Mouse (Mus musculus) MN1 (cell line): ENCODE data around the gene Erc2.

ENCODE experiments used
- DNase-seq: peaks from one replicate; pipeline ENCODE4 v3.0.0-alpha.2; 2016; ENCODE audit warnings: low spot score

Gene Erc2

DNA sequence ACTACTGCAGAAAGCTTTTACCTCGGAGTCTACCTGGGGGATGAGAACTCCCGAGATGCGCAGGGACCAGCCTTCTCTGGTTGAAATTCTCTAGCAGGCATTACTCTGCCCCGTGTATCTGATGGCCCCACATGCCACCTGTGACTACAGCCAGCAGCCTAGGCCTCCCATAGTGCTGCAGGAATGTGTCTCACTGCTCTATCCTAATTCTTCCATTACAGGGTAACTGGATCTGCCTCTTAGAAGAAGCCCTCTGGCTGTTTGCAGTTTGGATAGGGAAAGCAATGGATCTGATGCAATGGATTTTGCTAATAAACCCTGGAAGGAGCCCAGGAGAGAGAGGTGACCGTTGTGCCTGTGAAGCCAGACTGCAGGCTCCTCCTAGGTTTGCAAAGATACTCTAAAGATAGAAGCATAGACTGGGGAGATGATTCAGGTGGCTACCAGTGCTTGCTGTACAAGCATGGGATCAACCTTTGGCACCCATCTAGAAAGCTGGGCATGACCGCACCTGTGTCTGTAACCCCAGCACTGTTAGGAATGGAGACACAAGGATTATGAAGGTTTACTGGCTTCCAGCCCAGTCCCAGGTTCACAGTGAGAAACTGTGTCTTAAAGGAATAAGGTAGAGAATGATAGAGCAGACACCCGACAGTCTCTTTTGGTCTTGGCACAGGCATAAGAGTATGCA is 821.2 kb downstream of the Erc2 start:
- DNase-seq, result no peak

GRCm38 (mm10) chr14:28445737-28446136 is 823.5 kb downstream of the Erc2 start:
- no peak for DNase-seq

- no peak for DNase-seq
Measured at GRCm38 (mm10) chr14:28451771-28452170, 829.5 kb downstream of the Erc2 start.

GRCm38 (mm10) chr14:28456372-28457076 is 834.3 kb downstream of the Erc2 start:
- peak; percentile 57 for DNase-seq

GRCm38 (mm10) chr14:28457428-28457827 is 835.2 kb downstream of the Erc2 start:
- no peak for DNase-seq

- DNase-seq, result no peak
Measured at GRCm38 (mm10) chr14:28467956-28468355, 845.7 kb downstream of the Erc2 start.

DNA sequence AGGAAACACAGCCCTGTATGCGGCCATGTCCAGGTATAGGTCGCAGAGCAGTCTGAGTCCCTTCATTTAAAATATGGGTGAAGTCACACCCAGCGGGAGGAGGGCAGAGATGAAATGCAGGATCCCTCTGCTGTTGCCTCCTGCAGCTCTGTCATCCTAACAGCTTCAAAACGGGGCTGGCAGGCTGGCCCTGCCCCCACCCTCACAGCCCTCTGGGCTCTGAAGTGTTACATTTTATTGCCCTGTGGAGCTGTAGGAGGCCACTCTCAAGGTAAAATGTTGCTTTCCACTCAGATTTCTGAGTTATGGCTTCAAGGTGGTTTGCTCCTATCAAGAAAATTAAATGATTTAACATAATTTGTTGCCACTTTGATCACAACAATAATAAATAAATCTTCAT is 847.5 kb downstream of the Erc2 start:
- no peak for DNase-seq

GRCm38 (mm10) chr14:28470212-28470611 is 848.0 kb downstream of the Erc2 start:
- DNase-seq, result no peak

GRCm38 (mm10) chr14:28475012-28475411 is 852.8 kb downstream of the Erc2 start:
- DNase-seq, result no peak

- no peak for DNase-seq
Measured at GRCm38 (mm10) chr14:28475421-28475820, 853.2 kb downstream of the Erc2 start.

DNA sequence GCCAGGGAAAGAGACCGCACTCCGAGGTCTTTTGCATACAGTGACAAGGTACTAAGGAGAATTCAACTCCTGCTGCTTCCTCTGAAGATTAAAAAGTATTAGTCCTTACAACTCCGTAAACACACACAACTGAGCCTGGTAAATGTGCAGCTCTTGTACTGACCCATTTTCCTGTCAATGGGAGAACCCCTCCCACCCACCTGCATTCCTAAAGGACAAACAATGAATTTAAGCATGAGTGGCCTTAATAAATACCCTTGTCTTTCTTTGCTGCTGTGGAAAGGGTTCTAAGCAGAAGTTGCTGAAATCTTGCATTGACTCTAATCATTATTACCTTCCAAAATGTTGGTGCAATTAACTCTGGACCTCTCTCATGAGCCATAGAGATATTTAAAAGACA is 854.5 kb downstream of the Erc2 start:
- DNase-seq, result no peak

DNA sequence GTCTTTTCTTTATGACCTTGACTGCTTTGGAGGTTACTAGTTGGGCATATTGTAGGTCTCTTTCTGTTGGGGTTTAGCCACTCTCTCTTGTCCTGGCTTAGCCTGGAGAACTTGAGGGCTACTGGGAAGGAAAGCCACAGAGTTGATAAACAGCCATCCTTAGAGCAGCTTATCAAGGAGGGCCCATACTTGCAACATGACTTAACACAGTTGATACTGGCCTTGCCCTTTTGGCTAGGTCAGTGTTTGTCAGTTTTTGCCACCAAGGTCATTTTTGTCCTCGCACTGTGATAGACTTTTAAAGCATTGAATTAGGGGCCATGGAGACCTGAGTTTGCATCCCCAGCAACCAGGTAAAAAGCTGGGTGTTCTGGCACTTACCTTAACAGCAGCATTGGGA is 858.6 kb downstream of the Erc2 start:
- no peak for DNase-seq

GRCm38 (mm10) chr14:28493806-28494205 is 871.6 kb downstream of the Erc2 start:
- DNase-seq, result no peak

DNA sequence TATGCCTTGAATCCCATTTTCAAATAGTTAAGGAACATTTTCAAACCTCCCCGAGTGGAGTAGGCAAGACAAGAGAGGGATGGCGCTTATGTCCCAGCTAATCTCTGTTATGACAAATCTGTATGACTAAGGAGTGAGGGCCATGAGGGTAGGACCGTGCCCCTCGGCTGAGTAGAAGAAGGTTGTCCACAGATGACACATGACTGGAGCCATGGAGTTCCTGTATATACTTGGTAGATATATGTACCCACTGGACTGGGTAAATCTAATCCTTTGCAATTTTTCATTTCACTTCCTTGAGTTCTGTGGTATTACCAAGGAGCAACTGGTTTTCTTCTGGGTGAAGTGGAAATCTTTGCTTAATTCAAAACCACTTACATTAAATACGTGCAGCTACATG is 872.0 kb downstream of the Erc2 start:
- no peak for DNase-seq

GRCm38 (mm10) chr14:28501216-28501878 is 879.1 kb downstream of the Erc2 start:
- DNase-seq, result peak; percentile 81

- no peak for DNase-seq
Measured at GRCm38 (mm10) chr14:28503276-28503675, 881.0 kb downstream of the Erc2 start.

GRCm38 (mm10) chr14:28504101-28505050 is 882.1 kb downstream of the Erc2 start, which contains the start of gene Wnt5a:
Gene Wnt5a (plus strand): TSS chr14:28504750.
- DNase-seq, result peak; percentile 49

GRCm38 (mm10) chr14:28505051-28505585 is 882.9 kb downstream of the Erc2 start:
- peak; percentile 72 for DNase-seq

DNA sequence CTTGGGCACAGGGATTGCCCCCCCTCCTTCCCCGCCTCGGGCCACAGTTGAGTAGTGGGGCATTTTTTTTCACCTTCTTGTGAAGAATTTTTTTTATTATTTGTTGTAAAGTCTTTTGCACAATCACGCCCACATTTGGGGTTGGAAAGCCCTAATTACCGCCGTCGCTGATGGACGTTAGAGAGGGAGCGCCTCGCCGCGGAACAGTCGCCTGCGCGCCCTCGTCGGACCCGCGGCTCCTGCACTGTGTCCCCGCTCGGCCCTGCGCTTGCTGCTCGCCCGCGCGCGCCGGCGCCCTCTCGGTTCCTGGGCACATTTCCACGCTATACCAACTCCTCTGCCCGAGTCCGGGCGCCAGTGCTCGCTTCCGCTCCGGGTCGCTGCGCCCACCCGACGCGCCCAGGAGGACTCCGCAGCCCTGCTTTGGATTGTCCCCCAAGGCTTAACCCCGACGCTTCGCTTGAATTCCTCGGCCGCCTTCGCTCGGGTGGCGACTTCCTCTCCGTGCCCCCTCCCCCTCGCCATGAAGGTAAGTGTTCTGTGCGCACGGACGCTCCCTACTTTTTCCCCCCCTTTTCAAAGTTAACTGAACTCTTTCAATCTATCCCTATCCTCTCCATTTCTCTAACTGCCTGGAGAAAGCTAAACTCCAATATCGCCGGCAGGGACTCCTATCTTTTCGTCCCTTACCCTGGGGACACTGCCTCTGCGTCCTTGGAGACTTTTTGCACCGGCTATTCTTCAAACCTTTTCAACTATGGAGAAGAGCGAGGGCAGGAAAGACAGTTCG is 883.6 kb downstream of the Erc2 start:
- DNase-seq, result peak; percentile 55

DNA sequence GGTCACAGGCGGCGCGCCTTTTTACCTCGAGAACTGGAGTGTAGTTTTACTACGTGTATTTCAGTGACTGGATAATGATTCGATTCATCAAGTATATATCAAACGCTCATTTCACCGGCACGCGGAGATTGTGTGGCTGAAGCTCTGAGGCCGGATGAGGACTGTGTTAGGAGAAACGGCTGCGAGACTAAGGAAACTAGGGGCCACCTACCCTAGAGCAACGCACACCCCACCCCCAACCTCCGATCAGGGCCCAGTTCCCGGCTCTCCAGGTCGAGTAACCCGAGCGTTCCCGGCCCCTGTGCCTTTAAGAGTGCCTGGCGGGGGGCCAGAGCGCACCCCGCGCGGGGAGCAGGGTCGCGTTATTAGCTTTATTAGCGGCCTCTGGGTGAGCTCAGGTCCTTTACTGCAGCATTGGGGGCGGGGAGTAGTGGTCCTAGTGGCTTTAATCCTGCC is 884.2 kb downstream of the Erc2 start:
- DNase-seq, result peak; percentile 52

DNA sequence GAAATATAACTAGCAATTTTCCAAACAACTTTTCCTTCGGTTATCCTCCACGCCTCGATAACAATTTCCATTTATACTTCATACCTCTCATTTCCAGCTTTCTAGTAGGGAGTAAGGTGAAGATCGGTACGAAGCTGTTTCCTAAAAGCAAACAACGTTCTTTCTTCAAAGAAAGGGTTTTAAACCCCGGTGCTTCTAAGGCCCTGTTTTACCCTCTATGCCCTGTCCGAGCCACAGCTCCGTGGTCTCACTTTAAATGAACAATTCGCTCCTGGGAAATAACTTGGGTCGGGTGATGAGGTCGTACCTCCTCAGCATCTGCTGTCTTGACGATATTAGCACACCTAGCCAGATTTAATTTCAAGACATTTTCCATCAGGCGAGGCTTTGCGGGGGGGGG is 884.8 kb downstream of the Erc2 start:
- DNase-seq, result no peak
